Mouse (Mus musculus) E14TG2a.4 (cell line): ENCODE measurements around the gene Snx13.

Experiments
- H3K27me3 ChIP-seq: 2 replicates; pipeline ENCODE4 v1.6.1; 2014; ENCODE audit warnings: low read length, control low read depth; ENCODE audit not compliant: insufficient read depth
- H3K36me3 ChIP-seq: 2 replicates; pipeline ENCODE4 v1.6.1; 2014; ENCODE audit warnings: low read length, control low read depth; ENCODE audit not compliant: insufficient read depth
- H3K4me1 ChIP-seq: replicated peaks from 2 replicates; pipeline ENCODE4 v1.6.1; 2014; ENCODE audit warnings: low read depth, low read length, control low read depth
- H3K4me3 ChIP-seq: replicated peaks from 2 replicates; pipeline ENCODE4 v1.5.1; 2014; ENCODE audit warnings: mild to moderate bottlenecking, low read length
- H3K9me3 ChIP-seq: 2 replicates; pipeline ENCODE4 v1.6.1; 2014; ENCODE audit warnings: low read length, control low read depth
- CTCF ChIP-seq: conservative IDR thresholded peaks from 2 replicates; pipeline ENCODE4 v1.5.1; 2014; ENCODE audit warnings: low read length
- NANOG ChIP-seq: IDR thresholded peaks from 2 replicates; pipeline ENCODE4 v1.6.1; 2014; ENCODE audit warnings: borderline replicate concordance, low read length, mixed read lengths
- POU5F1 ChIP-seq: IDR thresholded peaks from 2 replicates; pipeline ENCODE4 v1.6.1; 2014; ENCODE audit warnings: low read length, borderline replicate concordance

Snx13 gene

GRCm38 (mm10) chr12:35123549-35123948, 76.6 kb downstream of the Snx13 start:
- TF ChIP-seq POU5F1: no peak
- no peak for TF ChIP-seq NANOG
- TF ChIP-seq CTCF: no peak
- Histone ChIP-seq H3K9me3 (no peaks in the 10 kb centered on the region), H3K4me1 (no peaks in the 10 kb centered on the region), H3K27me3 (no peaks in the 10 kb centered on the region), H3K36me3 (no peaks in the 10 kb centered on the region), H3K4me3 (no peak overlapping the region)

GRCm38 (mm10) chr12:35153186-35153585, 106.2 kb downstream of the Snx13 start:
- no peaks in the 10 kb centered on the region for H3K27me3 ChIP-seq
- no peaks in the 10 kb centered on the region for H3K36me3 ChIP-seq
- H3K4me3 ChIP-seq: no peak overlapping the region
- TF ChIP-seq CTCF: no peak
- TF ChIP-seq POU5F1: no peak
- TF ChIP-seq NANOG: no peak
- no peaks in the 10 kb centered on the region for H3K4me1 ChIP-seq
- no peaks in the 10 kb centered on the region for H3K9me3 ChIP-seq

GRCm38 (mm10) chr12:35154149-35154548, 107.2 kb downstream of the Snx13 start:
- Histone ChIP-seq H3K4me1 (no peaks in the 10 kb centered on the region), H3K9me3 (no peaks in the 10 kb centered on the region), H3K27me3 (no peaks in the 10 kb centered on the region), H3K36me3 (no peaks in the 10 kb centered on the region), H3K4me3 (no peak overlapping the region)
- TF ChIP-seq NANOG: no peak

- no peak for TF ChIP-seq CTCF
- TF ChIP-seq POU5F1: no peak
- TF ChIP-seq NANOG: no peak
- Histone ChIP-seq H3K4me1 (no peaks in the 10 kb centered on the region), H3K27me3 (no peaks in the 10 kb centered on the region), H3K36me3 (no peaks in the 10 kb centered on the region), H3K4me3 (no peak overlapping the region), H3K9me3 (no peaks in the 10 kb centered on the region)
Measured at GRCm38 (mm10) chr12:35157237-35157636, 110.3 kb downstream of the Snx13 start.

GRCm38 (mm10) chr12:35161690-35162089, 114.7 kb downstream of the Snx13 start:
- no peak overlapping the region for H3K4me3 ChIP-seq
- TF ChIP-seq CTCF (no peak), POU5F1 (no peak), NANOG (no peak)

GRCm38 (mm10) chr12:35170275-35170674, 123.3 kb downstream of the Snx13 start:
- no peak for TF ChIP-seq POU5F1
- TF ChIP-seq CTCF: no peak
- TF ChIP-seq NANOG: no peak
- Histone ChIP-seq H3K36me3 (no peaks in the 10 kb centered on the region), H3K4me3 (no peak overlapping the region), H3K9me3 (no peaks in the 10 kb centered on the region), H3K27me3 (no peaks in the 10 kb centered on the region), H3K4me1 (no peaks in the 10 kb centered on the region)

More at GRCm38 (mm10) chr12:35161690-35162089, 114.7 kb downstream of the Snx13 start:
- Histone ChIP-seq H3K4me1 (no peaks in the 10 kb centered on the region), H3K36me3 (no peaks in the 10 kb centered on the region), H3K9me3 (no peaks in the 10 kb centered on the region), H3K27me3 (no peaks in the 10 kb centered on the region)

- no peak for TF ChIP-seq POU5F1
- no peak for TF ChIP-seq CTCF
- no peak for TF ChIP-seq NANOG
- Histone ChIP-seq H3K36me3 (no peaks in the 10 kb centered on the region), H3K27me3 (no peaks in the 10 kb centered on the region), H3K9me3 (no peaks in the 10 kb centered on the region), H3K4me3 (no peak overlapping the region), H3K4me1 (no peaks in the 10 kb centered on the region)
Measured at GRCm38 (mm10) chr12:35175938-35176337, 129.0 kb downstream of the Snx13 start.

GRCm38 (mm10) chr12:35176628-35177027, 129.6 kb downstream of the Snx13 start:
- Histone ChIP-seq H3K4me1 (no peaks in the 10 kb centered on the region), H3K27me3 (no peaks in the 10 kb centered on the region), H3K9me3 (no peaks in the 10 kb centered on the region), H3K4me3 (no peak overlapping the region), H3K36me3 (no peaks in the 10 kb centered on the region)
- TF ChIP-seq NANOG (no peak), POU5F1 (no peak), CTCF (no peak)

- H3K27me3 ChIP-seq: no peaks in the 10 kb centered on the region
- H3K4me1 ChIP-seq: no peaks in the 10 kb centered on the region; the same call in 1 of the 2 replicates
- no peak for TF ChIP-seq POU5F1
- TF ChIP-seq CTCF: peak; percentile 48
- no peak overlapping the region for H3K4me3 ChIP-seq
- no peaks in the 10 kb centered on the region for H3K36me3 ChIP-seq
- H3K9me3 ChIP-seq: no peaks in the 10 kb centered on the region
Measured at GRCm38 (mm10) chr12:35182675-35183074, 135.7 kb downstream of the Snx13 start.
